Mouse (Mus musculus) gastrocnemius, adult 2 months (tissue): ENCODE measurements around the gene Abhd17a. TPM values are rescaled to one million over a fixed set of nuclear protein-coding genes. Genes with fewer than 3 reads are reported as not detected.
A peak's percentile ranks its signal among the peaks of the same experiment; 100 is the strongest.

Source experiments
- DNase-seq: peaks from one replicate; pipeline ENCODE4 v3.0.0; 2022
- H3K27ac ChIP-seq: fragments of 200-600 bp; 2 replicates; pipeline ENCODE4 v1.8.1; 2022; ENCODE audit warnings: mild to moderate bottlenecking
- H3K4me3 ChIP-seq: fragments of 200-600 bp; 2 replicates; pipeline ENCODE4 v1.8.1; 2022; ENCODE audit warnings: mild to moderate bottlenecking, moderate library complexity
- CTCF ChIP-seq: fragments of 200-600 bp; IDR thresholded peaks from 2 replicates; pipeline ENCODE4 v1.8.1; 2022; ENCODE audit warnings: antibody characterized with exemption, mild to moderate bottlenecking, moderate library complexity
- intact Hi-C: fragments of 180-260 bp; cut with DNase I; formaldehyde crosslinking; loops from one replicate; pipeline ENCODE4 v1.15.1; 2025
- total RNA-seq, 2 experiments: library from RNA; stranded (reverse); gene quantifications; 2 replicates each; pipeline ENCODE4 v1.2.3; 2021

Gene Abhd17a
- total RNA-seq, 2 experiments from 2014 or later, result 60.6 to 61.7 TPM

DNA sequence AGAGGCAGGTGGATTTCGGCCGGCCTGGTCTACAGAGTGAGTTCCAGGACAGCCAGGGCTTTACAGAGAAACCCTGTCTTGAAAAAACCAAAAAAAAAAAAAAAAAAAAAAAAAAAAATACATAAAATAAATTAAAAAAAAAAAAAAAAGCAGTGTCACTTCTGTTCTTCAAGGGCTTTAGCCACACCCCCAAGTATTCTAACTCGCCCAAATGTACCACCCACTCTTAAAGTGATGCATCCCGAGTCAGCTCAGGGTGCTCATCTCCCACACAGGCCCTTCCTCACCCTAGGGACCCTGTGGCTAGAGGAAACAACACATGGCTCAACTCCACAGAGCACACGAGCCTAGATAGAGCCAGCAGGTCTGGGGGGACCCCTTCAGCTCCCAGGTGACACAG, 7.1 kb downstream of the Abhd17a start:
- intact Hi-C loops, result no loop called here
- no peak for TF ChIP-seq CTCF
- Histone ChIP-seq H3K27ac (0 out of 2 replicates have a peak overlapping the region, but pooled peaks have one; percentile 90), H3K4me3 (no peak overlapping the region)
- no peak for DNase-seq

DNA sequence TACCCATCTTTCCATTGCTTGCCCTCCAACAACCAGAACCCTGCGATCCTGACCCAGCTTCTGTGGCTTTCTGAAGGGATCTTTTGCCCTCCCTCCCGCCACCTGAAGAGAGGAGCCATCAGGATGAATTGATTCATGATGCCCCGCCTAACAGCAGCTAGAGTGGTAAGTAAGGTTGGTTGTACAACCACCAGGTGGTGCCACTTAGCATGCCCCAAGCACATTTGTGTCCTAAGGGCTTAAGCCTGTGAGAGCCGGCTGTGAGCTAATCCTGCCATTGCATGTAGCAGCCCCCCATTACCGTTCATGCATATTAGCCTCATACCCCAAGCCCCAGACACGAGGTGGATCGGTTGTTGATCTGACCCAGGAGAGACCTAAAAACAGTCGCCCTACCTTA, 11.2 kb downstream of the Abhd17a start:
- peak; percentile 62 for DNase-seq
- Histone ChIP-seq H3K27ac (peak overlapping the region; percentile 92), H3K4me3 (peak overlapping the region; percentile 80)
- intact Hi-C loops, result loop anchor here (1.0 to 5.0 kb wide), 2 partner anchors 38 to 109 kb away; no protein-coding TSS in a partner anchor
- peak; percentile 57 for TF ChIP-seq CTCF

DNA sequence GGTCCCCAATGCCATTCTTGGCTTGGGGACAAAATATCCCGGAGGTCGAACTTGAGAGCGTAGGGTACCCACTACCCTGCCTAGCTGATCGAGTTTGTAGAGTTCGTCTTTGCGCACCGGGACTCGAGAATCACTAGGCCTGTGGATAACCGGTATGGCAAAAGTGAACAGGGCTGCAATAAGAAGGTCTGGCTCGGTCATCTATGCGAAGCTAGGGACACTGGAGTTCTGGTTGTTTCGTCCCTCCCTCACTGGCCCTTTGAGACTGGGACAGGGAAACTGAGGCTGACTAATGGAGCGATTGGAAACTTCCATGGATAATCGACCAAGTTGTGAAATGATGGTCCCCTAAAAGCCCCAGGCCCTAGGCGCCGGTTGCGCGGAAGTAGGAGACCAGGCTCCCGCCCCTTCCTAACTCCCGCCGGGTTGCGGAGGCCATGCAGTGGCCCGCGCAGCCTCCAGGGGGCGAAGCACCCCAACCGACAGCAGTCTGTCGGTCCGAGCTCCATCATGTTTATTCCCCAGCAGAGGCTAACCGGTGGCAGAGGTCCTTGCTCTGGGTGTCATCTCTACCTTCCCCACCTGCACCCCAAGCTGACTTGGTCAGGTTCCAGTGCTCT, 11.9 kb downstream of the Abhd17a start:
- TF ChIP-seq CTCF, result peak; percentile 93
- intact Hi-C loops, result loop anchor here (5.0 kb wide), 1 partner anchor 39 kb away; no protein-coding TSS in a partner anchor
- peak; percentile 88 for DNase-seq
- peak overlapping the region; percentile 92 for H3K27ac ChIP-seq
- H3K4me3 ChIP-seq, result peak overlapping the region; percentile 80

DNA sequence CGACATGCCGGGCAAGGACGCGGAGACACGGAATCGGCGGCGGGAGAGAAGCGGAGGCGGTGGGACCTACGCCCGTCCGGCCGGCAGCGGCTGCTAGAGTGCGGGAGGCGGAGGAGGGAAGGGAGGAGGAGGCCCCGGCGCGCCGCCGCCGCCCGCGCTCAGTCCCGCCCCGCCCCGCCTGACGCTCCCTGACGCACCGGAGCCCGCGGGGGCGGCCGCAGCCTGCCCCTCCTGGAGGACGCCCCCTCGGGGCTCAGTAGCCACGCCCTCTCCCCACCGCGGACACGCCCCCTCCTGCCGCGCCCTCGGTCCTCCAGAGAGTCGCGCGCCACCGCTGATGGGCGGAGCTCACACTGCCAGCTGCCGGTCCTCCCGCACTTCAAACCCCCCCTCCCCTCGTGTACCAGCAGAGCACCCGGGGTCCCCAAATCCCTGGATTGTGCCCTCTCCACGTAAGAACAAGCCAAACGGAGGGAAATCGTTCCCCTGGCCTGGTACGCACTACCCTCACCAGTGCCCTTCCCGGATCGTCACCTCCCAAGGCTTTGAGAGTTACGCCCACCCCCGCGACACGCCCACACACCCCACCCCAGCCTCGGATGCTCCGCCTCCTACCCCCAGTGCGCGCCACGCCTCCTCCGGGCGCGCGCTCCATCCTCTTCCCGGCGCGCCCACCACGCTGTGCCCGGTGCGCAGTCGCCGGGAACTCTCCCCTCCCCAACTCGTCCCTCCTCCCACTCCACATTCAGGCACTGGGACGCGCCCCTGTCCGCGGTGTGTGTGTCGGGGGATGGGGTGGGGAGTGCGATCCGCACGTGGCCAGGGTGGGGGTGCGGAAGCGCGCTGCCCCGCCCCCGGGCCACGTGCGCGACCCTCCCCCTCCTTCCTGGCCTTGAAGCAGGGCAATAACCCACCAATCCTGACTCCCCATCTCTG, 12.7 kb downstream of the Abhd17a start, which contains the start of gene Klf16:
TSS of gene Klf16 (minus strand) at position 127 of the 936 bp plus-strand sequence.
- TF ChIP-seq CTCF, result no peak
- Histone ChIP-seq H3K27ac (peak within 1 kb of the TSS; percentile 92), H3K4me3 (peak within 1 kb of the TSS; percentile 80)
- intact Hi-C loops, result loop anchor here (5.0 kb wide), 1 partner anchor 40 kb away; no protein-coding TSS in a partner anchor
- DNase-seq, result peak; percentile 98

DNA sequence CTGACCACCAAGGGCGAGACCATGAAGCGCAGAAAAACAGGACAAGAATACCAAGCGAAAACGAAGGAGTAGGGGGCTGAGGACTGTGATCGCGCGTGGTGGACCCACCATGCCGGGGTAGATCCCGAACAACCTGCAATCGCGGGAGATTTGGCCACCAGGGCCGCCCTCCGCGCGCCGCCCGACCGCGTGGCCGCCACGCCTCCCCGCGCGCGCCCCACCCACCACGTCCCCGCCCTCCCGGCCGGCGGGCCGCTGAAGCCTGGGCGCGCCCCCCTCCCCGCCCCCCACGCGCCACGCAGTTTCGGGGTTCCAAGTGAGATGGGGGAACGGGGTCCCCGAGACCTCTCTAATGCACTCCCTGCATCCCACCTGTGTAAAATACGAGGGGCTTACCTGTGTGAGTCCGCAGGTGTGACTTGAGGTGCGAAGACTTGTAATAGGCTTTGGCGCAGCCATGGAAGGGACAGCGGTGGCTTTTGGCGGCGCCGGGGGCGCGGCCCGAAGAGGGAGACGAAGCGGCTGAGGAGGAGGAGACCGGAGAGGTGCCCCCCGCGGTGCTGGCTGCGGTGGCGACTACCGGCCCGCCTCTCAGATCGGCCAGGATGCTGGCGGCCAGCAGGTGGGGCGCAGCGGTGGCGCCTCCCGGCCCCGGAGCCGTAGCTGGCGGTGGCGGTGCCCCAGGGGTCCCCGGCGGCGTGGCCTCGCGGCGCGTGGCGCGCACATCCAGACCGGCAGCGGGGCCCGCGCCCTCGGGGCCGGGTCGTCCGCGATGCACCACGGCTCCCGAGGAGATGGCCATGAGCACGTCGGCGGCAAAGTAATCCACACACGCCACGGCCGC, 13.6 kb downstream of the Abhd17a start:
- peak overlapping the region; percentile 92 for H3K27ac ChIP-seq
- intact Hi-C loops, result loop anchor here (5.0 kb wide), 1 partner anchor 41 kb away; no protein-coding TSS in a partner anchor
- peak; percentile 73 for DNase-seq
- peak; percentile 23; the same call in 1 of the 2 replicates for TF ChIP-seq CTCF
- H3K4me3 ChIP-seq, result peak overlapping the region; percentile 80

DNA sequence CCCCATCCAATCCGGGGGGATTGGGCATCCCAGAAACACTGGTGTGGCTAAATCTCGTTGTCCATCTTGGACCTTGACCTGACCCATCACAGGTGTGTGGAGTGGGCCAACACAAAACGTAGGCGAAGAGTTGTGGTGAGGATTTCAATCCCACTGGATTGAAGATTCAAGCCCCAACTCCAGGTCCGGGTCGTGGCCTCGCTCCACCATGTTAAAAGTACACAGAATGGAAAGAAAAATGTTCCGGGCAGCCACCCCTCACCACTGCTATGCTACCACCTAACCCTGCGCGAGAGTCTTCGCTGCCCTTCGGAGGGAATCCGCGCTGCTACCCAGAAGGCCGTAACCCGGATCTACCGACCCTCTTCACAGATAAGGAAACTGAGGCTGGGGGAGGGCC, 14.2 kb downstream of the Abhd17a start:
- peak overlapping the region; percentile 80 for H3K4me3 ChIP-seq
- H3K27ac ChIP-seq, result no peak overlapping the region
- no peak for DNase-seq
- intact Hi-C loops, result loop anchor here (5.0 kb wide), 1 partner anchor 41 kb away; no protein-coding TSS in a partner anchor
- TF ChIP-seq CTCF, result no peak

DNA sequence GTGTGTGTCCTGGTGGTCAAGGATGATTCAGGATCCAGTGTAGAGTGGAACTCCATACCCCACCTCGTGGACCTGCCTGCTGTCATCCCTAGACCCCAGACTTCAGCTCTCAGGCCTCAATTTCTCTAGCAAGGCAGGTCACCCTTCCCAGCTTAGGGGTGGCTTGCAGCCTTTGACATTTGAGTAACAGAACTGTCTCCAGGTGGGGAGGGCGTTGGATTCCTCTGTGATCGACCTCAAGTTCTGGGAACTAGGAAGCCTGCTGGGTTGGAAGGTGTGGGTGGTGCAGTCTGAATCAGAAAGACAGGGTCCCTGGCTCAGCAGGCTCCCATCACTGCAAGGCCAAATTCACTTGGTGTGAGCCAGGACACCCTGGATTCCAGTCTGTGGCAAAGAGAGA, 15.2 kb downstream of the Abhd17a start:
- TF ChIP-seq CTCF, result no peak
- Histone ChIP-seq H3K27ac (no peak overlapping the region), H3K4me3 (no peak overlapping the region)
- no peak for DNase-seq
- intact Hi-C loops, result loop anchor here (5.0 kb wide), 1 partner anchor 42 kb away; no protein-coding TSS in a partner anchor

DNA sequence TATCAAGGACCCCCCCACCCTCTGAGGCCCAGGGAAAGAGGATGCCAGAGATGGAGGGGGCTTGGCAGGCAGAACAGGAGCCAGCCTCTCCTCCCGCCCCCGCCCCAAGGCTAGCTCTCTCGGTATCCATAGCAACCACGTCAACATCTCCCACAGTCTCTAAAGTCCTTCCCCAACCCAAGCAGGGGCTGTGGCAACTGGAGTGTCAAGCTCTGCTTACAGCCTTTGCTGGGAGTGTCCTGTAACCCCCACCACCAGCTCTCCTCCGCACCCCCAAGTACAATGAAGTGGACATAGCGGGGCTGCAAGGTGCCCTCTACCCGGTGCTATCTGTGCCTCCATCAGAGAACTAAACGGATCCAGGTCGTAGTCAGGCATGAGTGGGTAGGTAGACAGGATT, 16.2 kb downstream of the Abhd17a start:
- DNase-seq, result no peak
- Histone ChIP-seq H3K4me3 (no peak overlapping the region), H3K27ac (peak overlapping the region; percentile 8; the same call in 1 of the 2 replicates)
- no peak for TF ChIP-seq CTCF
- intact Hi-C loops, result no loop called here

DNA sequence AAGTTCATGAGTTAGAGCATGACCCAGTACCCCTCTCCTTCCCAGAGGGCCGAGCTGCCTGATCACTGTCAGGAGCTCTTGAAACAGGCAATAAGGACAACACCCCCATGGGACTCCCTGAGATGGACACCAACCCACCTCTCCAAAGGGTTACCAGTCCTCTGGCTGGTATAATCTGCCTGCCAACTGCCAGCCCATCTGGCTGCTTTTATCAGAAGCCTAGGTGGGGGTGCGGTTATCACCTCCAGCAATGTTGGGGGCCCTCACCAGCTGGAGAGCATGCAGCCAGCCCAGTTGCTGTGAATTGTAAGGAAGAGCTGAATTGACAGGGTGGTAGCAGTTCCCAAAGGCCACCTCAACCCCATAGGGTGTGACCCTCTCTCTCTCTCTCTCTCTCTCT, 17.7 kb downstream of the Abhd17a start:
- TF ChIP-seq CTCF, result no peak
- H3K27ac ChIP-seq, result no peak overlapping the region
- H3K4me3 ChIP-seq, result no peak overlapping the region
- DNase-seq, result no peak
- intact Hi-C loops, result no loop called here

DNA sequence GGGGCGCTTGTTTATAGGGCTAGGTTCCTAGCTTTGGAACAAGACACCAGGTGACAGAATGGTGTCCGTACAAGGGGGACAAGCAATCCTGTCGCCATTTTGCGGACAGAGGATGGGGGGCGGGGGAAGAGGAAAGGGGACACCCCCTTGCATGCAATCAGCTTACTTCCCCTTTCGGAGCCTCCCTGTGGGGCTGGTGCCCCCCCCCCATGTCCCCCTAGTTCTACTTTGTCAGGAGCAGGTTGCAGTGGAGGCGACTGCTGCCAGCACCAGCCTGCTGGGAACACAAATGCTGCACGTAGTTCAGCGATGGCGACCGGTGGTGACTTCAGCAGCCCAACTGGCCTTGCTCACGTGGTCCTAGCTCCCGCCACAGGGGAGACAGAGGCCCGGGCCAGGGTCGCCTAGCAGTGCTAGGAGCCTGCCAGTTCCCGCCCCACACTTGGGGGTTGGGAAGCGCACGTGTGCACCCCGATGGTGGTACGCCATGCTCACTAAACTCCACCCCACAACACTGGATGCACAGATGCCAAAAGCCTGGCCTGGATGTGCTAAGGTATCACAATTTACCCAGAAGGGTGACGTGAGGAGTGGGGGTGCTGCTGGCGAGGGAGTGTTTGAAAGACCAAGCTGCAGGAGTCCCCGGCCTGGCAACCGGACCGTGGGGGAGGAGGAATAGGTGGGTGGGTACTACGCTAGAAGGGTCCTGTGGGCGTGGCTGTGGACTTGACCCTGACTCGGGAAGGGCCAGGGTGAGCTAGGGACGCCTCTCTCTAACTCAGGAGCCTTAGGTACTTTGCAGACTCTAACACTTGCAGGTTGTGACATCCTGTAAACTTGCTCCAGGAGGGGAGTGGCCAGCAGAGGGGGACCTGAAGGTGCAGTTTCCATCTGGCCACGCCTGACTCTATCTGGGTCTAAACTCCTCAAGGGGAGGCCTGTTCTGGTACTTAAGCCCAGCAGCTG, 19.0 kb downstream of the Abhd17a start:
- peak overlapping the region; percentile 3; the same call in 1 of the 2 replicates for H3K4me3 ChIP-seq

DNA sequence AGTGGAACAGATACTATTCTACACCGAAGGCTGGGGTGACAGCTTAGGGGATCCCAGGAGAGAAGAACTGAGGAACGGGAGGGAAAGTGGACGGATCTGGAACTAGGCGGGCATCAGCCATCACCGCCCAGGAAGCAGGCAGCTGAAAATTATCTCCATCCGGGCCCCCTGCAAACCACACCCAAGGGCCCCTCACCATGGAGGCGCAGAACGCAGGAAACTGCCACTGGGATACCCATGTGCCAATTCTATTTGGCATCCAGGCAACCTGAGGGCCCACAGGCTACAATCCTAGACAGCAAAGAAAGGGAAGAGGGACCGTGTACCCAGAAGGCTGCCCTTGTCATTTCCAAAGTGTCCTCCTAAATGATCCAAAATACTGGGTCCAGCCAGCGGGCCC, 19.7 kb downstream of the Abhd17a start:
- H3K4me3 ChIP-seq, result peak overlapping the region; percentile 66; the same call in 1 of the 2 replicates

More for the DNA sequence above, 19.0 kb downstream of the Abhd17a start:
- H3K27ac ChIP-seq, result 0 out of 2 replicates have a peak overlapping the region, but pooled peaks have one; percentile 16
- no peak for TF ChIP-seq CTCF
- DNase-seq, result peak; percentile 29
- intact Hi-C loops, result no loop called here

More for the DNA sequence above, 19.7 kb downstream of the Abhd17a start:
- H3K27ac ChIP-seq, result peak overlapping the region; percentile 1
- TF ChIP-seq CTCF, result no peak
- DNase-seq, result no peak
- intact Hi-C loops, result no loop called here
